Mouse (Mus musculus): ENCODE results near the gene Sesn1. TPM values are rescaled to one million over a fixed set of nuclear protein-coding genes. Genes with fewer than 3 reads are reported as not detected.

The Sesn1 gene
- total RNA-seq, 2 experiments from 2014 or later: 27.1 to 27.3 TPM

DNA sequence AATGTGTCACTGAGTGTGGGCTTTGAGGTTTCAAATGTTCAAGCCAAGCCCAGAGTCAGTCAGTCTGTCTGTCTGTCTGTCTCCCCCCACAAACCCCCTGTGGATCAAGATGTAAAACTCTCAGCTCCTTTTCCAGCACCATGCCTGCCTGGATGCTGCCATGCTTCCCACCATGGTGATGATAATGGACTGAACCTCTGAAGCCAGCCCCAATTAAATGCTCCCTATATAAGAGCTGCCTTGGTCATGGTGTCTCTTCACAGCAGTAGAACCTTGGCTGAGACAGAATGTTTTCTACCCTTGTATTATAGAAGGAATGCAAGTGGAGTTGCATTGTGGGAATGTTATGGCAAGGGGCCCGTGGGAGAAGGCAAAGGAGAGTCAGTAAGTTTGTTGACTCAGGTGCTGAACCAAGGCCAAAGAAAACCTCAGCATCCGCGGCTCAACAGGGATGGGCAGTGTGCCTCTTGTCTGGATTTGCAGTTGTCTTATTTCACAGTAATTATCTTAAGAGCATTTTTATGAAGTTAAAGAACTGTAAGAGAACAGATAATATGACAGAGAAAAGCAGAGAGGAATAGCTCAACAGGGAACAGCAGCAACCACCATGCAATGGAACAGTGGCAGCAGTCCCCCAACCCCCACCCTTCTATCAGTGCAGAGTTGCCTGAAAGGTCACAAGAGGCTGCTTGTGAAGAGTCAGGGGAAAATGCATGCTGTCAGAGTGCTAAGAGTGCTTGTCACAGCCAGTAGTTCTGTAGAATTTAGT, 56.5 kb downstream of the Sesn1 start:
- DNase-seq: no peak

GRCm38 (mm10) chr10:41866838-41867154, 57.1 kb downstream of the Sesn1 start:
- no peak for DNase-seq
- intact Hi-C loops (cut with DNase I): no loop called here

More for the DNA sequence above, 56.5 kb downstream of the Sesn1 start:
- intact Hi-C loops (cut with DNase I): no loop called here

DNA sequence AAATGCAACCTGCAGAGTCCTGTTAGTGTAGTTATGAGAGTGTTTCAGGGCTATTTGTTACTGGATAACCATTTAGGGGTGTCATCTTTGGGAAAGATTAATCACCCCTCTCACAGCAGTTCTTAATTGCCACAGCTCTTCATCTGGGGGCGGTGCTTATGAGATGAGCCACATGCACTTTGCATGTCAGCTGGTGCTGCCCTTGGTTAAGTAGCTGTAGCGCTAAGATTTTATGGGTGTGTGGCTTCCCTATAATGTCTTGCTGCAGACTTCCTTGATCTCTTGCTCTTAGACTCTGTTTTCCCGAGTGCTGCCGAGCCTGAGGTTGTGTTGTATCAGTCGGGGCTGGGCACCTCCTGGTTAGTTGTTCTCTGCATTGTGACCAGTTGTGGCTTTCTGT, 58.2 kb downstream of the Sesn1 start:
- no peak for DNase-seq
- intact Hi-C loops (cut with DNase I): no loop called here

- no peak for DNase-seq
- intact Hi-C loops (cut with DNase I): no loop called here
These were observed 60.4 kb downstream of the Sesn1 start for GRCm38 (mm10) chr10:41870101-41870500.

DNA sequence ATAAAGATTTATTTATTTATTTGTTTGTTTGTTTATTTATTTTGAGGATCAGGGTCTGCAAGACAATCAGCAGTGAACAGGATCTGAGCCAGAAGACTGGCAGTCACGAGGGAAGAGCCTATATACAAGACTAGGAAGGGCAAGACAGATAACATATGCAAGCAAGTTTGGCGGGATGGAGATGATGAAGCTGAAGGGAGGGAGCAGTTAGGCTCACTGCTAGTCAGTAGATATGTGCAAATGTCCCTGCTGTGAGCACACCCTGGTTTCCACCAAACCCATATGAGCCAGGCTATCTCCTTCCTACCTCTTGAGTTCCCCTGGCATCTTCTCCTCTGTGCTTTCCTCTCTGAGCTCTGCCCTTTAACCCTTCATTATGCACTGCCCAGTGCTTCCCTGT, 61.8 kb downstream of the Sesn1 start:
- no peak for DNase-seq
- intact Hi-C loops (cut with DNase I): no loop called here

- no peak for DNase-seq
These were observed 65.9 kb downstream of the Sesn1 start for GRCm38 (mm10) chr10:41875624-41876023.

DNA sequence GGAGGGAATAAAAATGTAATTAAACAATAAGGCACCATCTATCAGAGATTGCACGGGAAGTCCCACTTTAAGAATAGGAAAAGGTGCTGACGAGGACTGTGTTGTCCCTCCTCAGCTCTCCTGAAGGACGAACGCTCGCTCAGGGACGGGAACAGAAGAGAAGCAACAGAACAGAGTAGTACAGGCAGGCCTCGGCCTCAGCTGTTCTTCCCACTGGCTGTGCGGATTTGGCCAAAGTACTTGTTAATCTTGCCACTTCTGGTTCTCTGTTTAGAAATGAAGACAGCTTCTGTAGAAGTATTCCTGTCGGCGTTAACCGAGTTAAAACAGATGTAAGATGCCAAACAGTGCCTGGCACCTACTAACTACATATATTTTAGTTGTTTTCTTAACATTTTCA, 68.6 kb downstream of the Sesn1 start:
- no peak for DNase-seq
- intact Hi-C loops (cut with DNase I): no loop called here

More at GRCm38 (mm10) chr10:41875624-41876023, 65.9 kb downstream of the Sesn1 start:
- intact Hi-C loops (cut with DNase I): no loop called here

- intact Hi-C loops (cut with DNase I): no loop called here
- peak; percentile 21 for DNase-seq
These were observed 69.9 kb downstream of the Sesn1 start for GRCm38 (mm10) chr10:41879675-41880074.

DNA sequence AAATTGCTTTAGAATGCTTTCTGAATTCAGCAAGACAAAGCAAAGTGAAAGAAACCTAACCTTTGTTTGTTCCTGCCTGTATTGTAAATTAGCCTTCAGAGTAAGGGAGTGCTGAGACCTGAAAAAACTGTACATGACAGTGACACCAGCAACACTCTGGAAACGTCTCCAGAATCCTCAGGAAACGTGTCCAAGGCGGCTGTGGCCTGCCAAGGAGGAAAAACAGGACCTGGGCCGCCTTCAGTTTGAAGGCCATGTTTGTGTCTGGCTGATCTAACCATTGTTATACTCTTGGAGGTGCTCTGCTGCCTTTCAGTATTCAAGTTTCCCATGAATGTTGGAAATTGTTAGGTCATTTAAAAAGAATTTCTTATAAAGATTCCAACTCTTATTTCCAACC, 70.5 kb downstream of the Sesn1 start:
- intact Hi-C loops (cut with DNase I): no loop called here
- DNase-seq: no peak

GRCm38 (mm10) chr10:41880777-41881176, 71.0 kb downstream of the Sesn1 start:
- no peak for DNase-seq
- intact Hi-C loops (cut with DNase I): no loop called here

GRCm38 (mm10) chr10:41881438-41881837, 71.7 kb downstream of the Sesn1 start:
- DNase-seq: no peak
- intact Hi-C loops (cut with DNase I): no loop called here

GRCm38 (mm10) chr10:41883741-41884575, 74.2 kb downstream of the Sesn1 start:
- intact Hi-C loops (cut with DNase I): no loop called here
- no peak for DNase-seq

- peak; percentile 99 for DNase-seq
- intact Hi-C loops (cut with DNase I): loop anchor here (5.0 kb wide), 1 partner anchor 50 kb away; no protein-coding TSS in a partner anchor
These were observed 77.5 kb downstream of the Sesn1 start for GRCm38 (mm10) chr10:41887080-41887821.

DNA sequence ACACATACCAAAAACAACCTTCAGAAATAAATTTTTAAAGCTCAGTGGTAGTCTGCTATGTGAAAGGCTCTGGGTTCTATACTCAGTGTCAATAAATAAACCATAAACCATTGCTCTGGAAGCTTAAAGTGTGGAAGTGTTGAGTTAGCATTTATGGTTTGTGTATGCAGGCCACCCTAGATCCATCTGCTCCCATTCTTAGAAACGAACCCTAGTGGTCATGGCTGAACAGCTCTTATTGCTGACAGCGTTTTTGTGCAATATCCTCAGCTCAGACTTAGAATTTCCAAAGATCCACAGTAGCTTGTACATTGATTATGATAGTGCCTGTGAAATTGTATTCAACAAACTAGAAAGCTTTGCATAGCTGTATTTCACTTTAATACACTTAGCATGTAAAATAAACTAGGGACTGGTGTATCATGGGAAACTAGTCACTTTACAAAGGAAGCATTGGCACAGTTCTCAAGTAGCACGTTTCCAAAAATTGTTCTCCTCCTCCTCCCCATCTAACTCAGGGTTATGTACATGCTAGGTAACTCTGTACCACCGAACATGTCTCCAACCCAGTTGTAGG, 78.7 kb downstream of the Sesn1 start:
- intact Hi-C loops (cut with DNase I): loop anchor here (5.0 kb wide), 1 partner anchor 51 kb away; no protein-coding TSS in a partner anchor
- no peak for DNase-seq

- intact Hi-C loops (cut with DNase I): loop anchor here (5.0 kb wide), 1 partner anchor 52 kb away; no protein-coding TSS in a partner anchor
- DNase-seq: no peak
These were observed 79.8 kb downstream of the Sesn1 start for GRCm38 (mm10) chr10:41889566-41889965.

GRCm38 (mm10) chr10:41890537-41890936, 80.8 kb downstream of the Sesn1 start:
- no peak for DNase-seq
- intact Hi-C loops (cut with DNase I): no loop called here

DNA sequence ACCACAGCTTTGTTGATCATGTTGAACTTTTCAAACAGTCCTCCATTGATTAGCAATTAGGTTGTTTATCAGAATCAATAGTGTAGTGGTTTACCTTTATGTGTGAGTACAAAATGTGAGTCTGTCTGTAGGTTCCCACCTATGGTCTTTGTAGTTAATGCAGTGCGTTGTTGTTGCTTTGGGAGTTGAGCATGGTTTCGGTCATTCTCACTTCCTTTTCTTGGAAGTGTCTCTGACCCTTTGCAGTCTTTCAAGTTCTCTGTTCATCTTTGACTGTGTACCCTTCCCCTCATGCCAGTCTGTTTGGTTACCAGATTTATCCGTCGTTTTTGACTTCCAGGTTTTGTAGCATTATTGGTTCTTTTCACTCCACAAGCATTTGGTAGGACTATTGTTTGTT, 81.6 kb downstream of the Sesn1 start:
- DNase-seq: no peak
- intact Hi-C loops (cut with DNase I): no loop called here

- intact Hi-C loops (cut with DNase I): no loop called here
- no peak for DNase-seq
These were observed 84.0 kb downstream of the Sesn1 start for GRCm38 (mm10) chr10:41893433-41894411.

- intact Hi-C loops (cut with DNase I): no loop called here
- DNase-seq: no peak
These were observed 86.7 kb downstream of the Sesn1 start for GRCm38 (mm10) chr10:41896425-41896824.

DNA sequence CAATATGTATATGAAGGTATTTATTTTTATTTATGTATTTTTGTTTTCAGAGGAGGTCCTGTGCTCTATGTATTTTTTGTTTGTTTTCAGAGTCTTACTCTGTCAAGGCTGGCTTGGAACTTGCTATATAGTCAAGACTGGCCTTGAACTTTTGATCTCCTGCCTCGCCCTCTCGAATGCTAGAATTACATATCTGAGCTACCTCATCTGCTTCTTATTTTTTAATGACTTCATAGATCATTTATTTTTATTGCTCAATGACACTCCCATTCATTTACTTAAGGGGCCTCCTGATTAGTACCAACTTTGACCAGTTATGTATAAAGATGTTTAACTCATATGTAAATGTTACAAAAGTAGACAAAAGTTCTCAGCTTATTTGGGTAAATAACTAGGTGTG, 87.1 kb downstream of the Sesn1 start:
- intact Hi-C loops (cut with DNase I): no loop called here

More for the DNA sequence above, 87.1 kb downstream of the Sesn1 start:
- DNase-seq: no peak
